Mouse (Mus musculus) heart, postnatal 0 days (tissue): ENCODE measurements around the gene Slf2.

Source experiments
- CTCF ChIP-seq: IDR thresholded peaks from 2 replicates; pipeline ENCODE4 v1.5.1; 2016; ENCODE audit warnings: antibody characterized with exemption, control low read depth, low read depth
- EP300 ChIP-seq: IDR thresholded peaks from 2 replicates; pipeline ENCODE4 v1.6.1; 2016; ENCODE audit warnings: antibody characterized with exemption, low read depth

DNA sequence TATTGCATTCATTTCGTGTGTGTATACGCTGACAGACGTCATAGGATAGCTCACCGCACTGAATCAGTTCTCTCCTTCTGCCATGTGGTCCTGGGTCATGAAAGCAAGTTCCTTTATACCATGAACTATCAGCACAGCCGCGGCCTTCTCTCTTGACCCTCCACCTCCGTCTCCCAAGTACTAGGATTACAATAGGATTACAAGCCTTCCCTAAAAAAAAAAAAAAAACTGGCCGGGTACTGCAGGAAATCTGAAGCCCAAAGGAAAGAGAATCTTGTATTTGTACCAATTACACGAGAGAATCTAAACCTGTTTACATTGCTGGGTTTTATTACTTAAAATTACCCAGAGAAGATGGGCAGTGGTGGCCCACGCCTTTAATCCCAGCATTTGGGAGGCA is 1.3 kb upstream of the Slf2 start:
- no peak for TF ChIP-seq CTCF
- no peak for TF ChIP-seq EP300
